Mouse (Mus musculus): ENCODE data around the gene Papola.

Gene Papola

DNA sequence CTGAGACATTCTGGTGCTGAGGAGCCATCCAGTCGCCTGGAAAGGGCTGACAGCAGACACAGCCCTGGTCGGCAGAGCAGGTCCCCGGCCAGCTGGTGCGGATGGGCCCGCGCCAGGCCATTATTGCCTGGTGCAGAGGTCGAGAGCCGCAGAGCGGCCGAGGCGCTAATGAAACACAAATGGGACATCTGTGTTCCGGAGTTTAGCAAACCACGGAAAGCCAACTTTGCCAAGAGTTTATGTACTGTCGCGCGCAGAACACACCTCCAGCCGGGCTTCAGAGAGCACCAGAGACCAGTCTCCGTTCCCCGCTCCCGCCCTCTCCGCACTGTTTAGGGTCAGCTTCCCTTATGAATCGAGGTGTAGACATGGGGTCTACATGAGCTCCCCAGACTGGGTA lies 78.1 kb downstream of the Papola start:
- DNase-seq (ENCODE audit: low read depth, low spot score): no peak

DNA sequence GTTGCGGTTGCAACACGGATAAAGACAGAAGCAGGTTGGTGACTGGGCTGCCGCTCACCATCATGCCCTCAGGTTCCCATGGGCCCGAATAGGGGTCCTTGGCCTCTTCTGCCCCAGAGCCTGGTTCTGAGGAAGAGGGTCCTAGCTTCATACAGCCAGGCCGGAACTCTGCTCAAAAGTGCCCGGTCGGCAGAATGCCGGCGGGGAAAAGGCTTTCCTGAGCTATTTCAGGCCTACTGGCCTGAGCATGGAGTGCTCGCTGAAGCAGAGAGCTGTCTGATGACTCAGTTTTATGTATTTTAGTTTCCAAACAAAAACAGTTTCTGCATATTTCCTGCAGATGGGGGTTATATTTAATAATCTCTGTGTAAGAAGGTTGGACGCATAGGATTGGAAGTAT lies 78.9 kb downstream of the Papola start:
- no peak for DNase-seq (ENCODE audit: low read depth, low spot score)

DNA sequence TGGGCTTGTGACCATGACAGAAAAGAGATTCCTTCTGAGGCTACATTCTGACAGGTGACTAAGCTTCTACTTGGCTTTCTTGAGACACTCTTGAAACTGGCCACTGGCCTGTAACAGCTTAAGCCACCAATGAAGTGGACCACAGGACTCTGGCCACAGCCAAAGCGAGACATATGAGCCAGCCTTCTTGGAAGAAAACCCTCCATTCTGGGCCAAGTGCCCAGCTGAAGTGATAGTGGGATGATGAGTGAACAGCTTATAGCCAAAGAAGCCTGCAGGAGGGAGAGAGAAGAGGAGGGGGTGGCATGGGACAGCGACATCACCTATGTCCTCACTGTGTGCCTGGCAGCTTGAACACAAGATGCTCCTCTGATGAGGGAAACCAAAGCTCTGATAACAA lies 83.2 kb downstream of the Papola start:
- DNase-seq (ENCODE audit: low read depth, low spot score): no peak

DNA sequence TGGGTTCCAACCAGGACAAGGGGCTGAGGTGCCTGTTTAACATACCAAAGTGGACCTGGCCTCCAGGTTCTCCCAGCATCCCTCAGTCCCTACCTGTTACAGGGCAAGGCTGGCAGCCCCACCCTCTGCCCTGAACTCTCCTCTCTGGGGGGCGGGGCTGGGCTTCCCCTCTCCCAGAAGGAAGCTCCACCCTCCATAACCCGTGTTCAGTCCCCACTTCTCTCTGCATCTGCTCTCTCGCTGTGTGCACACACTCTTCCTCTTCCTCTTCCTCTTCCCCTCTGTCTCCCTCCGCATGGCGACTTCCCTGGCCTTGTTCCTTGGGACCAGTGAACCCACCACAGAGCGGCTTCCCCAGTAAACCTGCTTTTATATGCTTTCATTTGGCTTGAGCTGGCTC lies 84.7 kb downstream of the Papola start:
- no peak for DNase-seq (ENCODE audit: low read depth, low spot score)

DNA sequence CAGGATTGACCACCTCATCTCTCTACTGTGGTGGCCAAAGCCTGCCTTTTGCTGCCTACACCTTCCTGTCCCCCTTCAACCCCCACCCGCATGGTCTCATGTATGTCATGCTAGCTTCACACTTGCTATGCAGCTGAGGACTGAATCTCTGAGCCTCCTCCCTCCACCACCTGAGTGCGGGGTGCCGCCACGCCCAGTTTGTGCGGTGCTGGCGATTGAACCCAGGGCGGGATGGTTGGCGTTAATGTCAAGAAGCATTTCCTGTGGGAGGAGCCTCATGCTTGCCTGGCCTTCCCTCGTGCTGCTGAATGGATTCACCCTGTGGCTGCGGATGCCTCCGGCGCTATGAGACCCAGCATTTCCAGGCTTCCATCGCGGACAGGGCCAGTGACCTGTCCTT lies 85.2 kb downstream of the Papola start:
- no peak for DNase-seq (ENCODE audit: low read depth, low spot score)

DNA sequence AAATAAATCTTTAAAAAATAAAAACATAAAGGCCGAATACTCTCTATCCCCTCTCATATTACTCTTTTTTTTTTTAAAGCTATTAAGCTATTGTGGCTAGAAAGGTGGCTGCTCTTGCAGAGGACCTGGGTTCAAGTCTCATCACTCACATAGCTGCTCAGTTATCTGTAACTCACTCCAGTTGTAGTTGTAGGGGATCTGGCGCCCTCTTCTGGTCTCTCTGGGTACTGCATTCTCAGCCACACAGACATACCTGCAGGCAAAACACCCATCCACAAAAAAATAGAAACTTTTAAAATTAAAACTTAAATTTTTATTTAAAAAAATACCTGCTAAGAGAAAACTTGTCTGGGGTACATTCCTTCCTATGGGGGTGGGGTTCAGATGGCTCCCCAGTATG lies 88.8 kb downstream of the Papola start:
- DNase-seq (ENCODE audit: low read depth, low spot score): no peak

DNA sequence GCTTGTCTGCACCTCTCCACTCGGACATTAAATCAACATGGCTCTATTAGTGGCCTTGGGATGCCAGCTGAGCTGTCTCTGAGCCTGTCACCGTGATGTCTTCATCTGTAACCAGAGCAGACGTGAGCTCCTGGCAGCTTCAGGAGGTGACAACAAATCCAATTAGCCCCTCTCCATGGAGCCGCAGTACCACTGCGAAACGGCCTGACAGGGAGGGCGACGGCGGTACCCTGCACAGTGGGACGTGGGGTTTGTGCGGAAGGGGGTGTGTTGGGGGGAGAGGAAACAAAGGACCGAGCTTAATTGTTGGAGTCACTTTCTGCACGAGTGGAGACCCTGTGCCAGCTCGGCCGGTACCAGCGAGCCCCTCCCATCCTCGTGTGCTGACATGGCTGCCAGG lies 90.6 kb downstream of the Papola start:
- no peak for DNase-seq (ENCODE audit: low read depth, low spot score)

DNA sequence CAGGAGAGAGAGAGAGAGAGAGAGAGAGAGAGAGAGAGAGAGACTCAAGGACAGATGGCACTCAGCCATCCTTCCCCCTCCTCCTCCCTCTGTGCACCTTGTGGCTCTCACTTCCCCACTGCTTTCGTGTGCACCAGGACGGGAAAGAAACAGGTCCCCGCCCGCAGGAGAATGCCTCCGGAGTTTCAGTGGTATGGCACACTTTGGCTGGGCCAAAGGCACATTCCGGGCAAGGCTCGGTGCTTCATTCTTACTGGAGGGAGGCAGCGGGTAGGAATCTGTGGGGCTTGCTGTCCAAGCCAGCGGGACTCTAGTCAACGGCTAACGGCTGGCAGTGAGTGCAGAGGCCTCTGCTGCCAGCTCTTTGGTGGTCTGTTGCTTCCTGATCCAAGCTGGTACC lies 92.0 kb downstream of the Papola start:
- no peak for DNase-seq (ENCODE audit: low read depth, low spot score)

DNA sequence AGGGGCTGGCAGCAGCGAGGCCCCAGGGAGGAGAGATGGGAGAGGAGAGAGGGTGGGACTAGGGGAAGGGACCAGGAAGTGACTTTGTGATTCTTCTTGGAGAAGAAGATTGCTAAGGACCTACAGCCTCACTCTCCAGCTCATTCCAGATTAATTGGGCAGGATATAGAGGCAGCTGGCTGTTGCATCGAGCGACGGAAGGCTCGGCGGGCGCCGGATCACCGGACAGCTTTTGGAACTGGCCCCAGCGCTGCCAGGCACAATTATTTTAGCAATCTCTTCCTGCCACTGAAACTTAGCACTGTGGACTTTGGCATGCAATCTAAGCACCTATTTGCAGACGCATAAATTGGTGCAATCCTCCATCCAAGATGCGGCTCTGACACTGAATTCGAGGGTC lies 92.4 kb downstream of the Papola start:
- no peak for DNase-seq (ENCODE audit: low read depth, low spot score)

DNA sequence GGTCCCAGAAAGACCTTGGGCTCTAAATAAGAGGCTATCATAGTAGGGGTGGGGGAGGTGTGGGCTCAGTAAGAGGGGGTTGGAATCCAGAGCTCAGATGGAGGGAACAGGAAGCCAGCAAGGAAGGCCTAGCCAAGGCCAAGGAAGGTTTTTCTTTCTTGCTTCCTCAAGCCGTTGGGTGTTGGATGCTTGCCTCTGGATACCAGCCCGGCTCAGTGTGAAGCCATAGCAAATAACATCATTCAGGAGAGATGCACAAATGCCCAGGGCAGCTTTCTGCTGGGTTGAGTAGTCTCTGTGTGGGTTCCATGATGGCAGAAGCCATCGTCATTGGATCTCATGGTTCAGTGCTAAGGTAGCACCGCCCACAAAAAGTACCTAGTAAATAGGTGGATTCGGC lies 94.3 kb downstream of the Papola start:
- DNase-seq (ENCODE audit: low read depth, low spot score): no peak

DNA sequence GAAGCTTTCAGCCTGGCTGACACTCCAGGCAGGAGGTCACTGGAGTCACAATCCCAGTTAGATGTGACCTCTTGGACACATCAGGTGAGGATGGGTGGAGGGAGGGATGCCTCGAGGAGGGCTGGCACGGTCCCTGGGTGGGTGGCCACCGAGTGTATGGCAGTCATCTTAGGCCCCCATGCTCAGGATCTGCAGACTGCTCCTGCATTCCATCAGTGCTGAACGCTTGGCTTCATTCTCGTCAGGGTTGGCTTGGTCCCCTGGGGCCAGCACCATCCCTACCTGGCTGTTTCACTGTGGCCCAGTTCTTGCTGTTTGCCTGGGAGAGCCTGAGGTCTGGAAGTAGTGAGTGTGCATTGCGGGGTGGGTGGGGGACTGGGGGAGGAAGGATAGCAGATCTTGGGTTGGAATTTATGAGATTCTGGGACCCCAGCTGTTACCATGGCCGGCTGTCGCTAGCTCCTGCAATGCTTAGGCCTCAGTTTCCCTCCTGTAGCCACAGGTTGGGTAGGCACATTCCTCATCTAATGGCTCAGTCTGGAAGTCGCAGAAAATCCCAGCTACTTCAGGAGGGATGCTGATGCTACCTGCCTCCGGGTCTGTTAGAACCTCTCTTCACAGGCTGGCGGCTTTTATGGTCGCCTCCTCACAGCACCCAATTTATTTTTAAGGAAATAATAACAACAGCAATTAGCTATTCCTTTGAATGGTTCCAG lies 99.5 kb downstream of the Papola start:
- DNase-seq (ENCODE audit: low read depth, low spot score): no peak

DNA sequence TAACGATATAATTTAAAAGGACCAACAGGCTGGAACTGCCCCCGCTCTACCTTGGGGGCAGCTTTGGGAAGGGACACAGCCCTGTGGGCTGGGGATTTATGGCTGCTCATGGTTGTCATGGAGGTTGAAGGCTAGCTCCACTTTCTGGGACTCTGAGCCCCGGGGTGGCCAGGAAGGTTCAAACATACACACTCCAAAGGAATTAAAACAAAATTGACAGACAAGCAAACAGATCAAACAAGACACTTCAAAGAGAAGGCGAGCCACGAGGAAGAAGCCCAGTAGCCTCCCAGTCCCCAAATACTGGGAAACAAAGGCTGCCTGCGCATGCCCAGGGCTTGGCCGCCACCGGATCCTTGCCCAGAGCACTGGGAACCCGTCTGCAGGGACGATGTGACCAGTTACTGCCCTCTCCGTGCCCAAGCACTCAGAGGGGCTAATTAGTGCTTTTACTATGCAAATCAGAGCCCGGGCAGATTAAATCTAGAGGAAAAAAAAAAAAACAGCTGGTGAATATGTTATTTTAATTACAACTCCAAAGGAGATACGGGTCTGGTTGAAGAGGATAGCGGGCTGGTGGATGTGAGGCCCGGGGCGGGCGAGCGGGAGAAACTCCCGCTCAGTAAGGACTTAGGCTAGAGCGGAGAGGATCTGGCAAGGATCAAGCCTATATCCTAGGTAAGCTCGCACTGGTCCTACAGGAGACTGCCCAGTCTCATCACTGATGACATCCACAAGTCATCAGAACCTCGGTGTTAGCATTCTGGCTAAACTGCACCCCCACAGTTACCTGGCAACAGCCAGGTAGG lies 100.2 kb downstream of the Papola start:
- DNase-seq (ENCODE audit: low read depth, low spot score): no peak

Measured in skeletal muscle tissue, adult 2 months (tissue).